Mouse (Mus musculus) ES-E14 (cell line): ENCODE data around the gene Car3. TPM values are rescaled to one million over a fixed set of nuclear protein-coding genes. Genes with fewer than 3 reads are reported as not detected.

Experiments
- DNase-seq: peaks from one replicate; pipeline ENCODE4 v3.0.0-alpha.2; 2013; ENCODE audit warnings: low read depth, low spot score
- H3K27ac ChIP-seq: 2 replicates; pipeline ENCODE4 v1.5.1; 2012; ENCODE audit warnings: low read depth, mild to moderate bottlenecking, low read length, moderate library complexity, mixed read lengths; ENCODE audit not compliant: poor library complexity, insufficient read depth, severe bottlenecking
- H3K36me3 ChIP-seq: 2 replicates; pipeline ENCODE4 v1.6.1; 2012; ENCODE audit warnings: mild to moderate bottlenecking, low read length, moderate library complexity, mixed read lengths; ENCODE audit not compliant: control insufficient read depth, poor library complexity, insufficient read depth, severe bottlenecking
- H3K4me1 ChIP-seq, 2 experiments: fragments of 150-350 bp in 1 of 2; sonication (generic) in 1 of 2; 2 replicates each; pipeline ENCODE4 v1.6.1; 2012; ENCODE audit warnings: low read length in 2 of 2, mild to moderate bottlenecking in 1 of 2, mixed read lengths in 1 of 2; ENCODE audit not compliant: control insufficient read depth in 2 of 2, insufficient read depth in 2 of 2, poor library complexity in 1 of 2
- H3K4me3 ChIP-seq, 2 experiments: fragments of 150-350 bp in 1 of 2; sonication (generic) in 1 of 2; 2 replicates each; pipeline ENCODE4 v1.5.1; 2012; ENCODE audit warnings: low read length in 2 of 2, low read depth in 1 of 2, mild to moderate bottlenecking in 1 of 2, mixed read lengths in 1 of 2; ENCODE audit not compliant: insufficient read depth in 1 of 2, poor library complexity in 1 of 2, severe bottlenecking in 1 of 2
- H3K9ac ChIP-seq: 2 replicates; pipeline ENCODE4 v1.6.1; 2012; ENCODE audit warnings: low read depth, mild to moderate bottlenecking, low read length, mixed read lengths; ENCODE audit not compliant: poor library complexity, insufficient read depth, severe bottlenecking
- H3K9me3 ChIP-seq: fragments of 150-350 bp; sonication (generic); 2 replicates; pipeline ENCODE4 v1.6.1; 2012; ENCODE audit warnings: low read depth, mild to moderate bottlenecking, low read length; ENCODE audit not compliant: control insufficient read depth, insufficient read depth
- CHD2 ChIP-seq: IDR thresholded peaks from 2 replicates; pipeline ENCODE4 v1.6.1; 2014; ENCODE audit warnings: mild to moderate bottlenecking, low read depth, low read length, inconsistent platforms
- HCFC1 ChIP-seq: IDR thresholded peaks from 2 replicates; pipeline ENCODE4 v1.6.1; 2012; ENCODE audit warnings: low read length, inconsistent platforms, borderline replicate concordance; ENCODE audit not compliant: insufficient read depth
- MAFK ChIP-seq: IDR thresholded peaks from 2 replicates; pipeline ENCODE4 v1.6.1; 2014; ENCODE audit warnings: mild to moderate bottlenecking, low read depth, low read length, inconsistent platforms; ENCODE audit not compliant: insufficient read depth
- ZC3H11A ChIP-seq: IDR thresholded peaks from 2 replicates; pipeline ENCODE4 v1.6.1; 2012; ENCODE audit warnings: low read depth, mild to moderate bottlenecking, inconsistent platforms, low read length, borderline replicate concordance
- ZNF384 ChIP-seq: IDR thresholded peaks from 2 replicates; pipeline ENCODE4 v1.6.1; 2012; ENCODE audit warnings: low read depth, low read length, inconsistent platforms
- in situ Hi-C, 2 experiments: fragments of 600-800 bp; cut with MboI; formaldehyde crosslinking; loops; one replicate each; pipeline ENCODE4 v1.15.1; 2025; ENCODE audit warnings: low sequenced_read_pairs in 2 of 2, inconsistent platforms in 1 of 2; ENCODE audit not compliant: unreplicated experiment in 2 of 2
- total RNA-seq: library from RNA; depleted of rRNA; stranded (reverse); fragments of 300-350 nt; gene quantifications from 2 replicates; pipeline ENCODE4 v1.2.3, GENCODE M21; 2012

The Car3 gene
- total RNA-seq, 1 experiment, result 5.3 TPM

DNA sequence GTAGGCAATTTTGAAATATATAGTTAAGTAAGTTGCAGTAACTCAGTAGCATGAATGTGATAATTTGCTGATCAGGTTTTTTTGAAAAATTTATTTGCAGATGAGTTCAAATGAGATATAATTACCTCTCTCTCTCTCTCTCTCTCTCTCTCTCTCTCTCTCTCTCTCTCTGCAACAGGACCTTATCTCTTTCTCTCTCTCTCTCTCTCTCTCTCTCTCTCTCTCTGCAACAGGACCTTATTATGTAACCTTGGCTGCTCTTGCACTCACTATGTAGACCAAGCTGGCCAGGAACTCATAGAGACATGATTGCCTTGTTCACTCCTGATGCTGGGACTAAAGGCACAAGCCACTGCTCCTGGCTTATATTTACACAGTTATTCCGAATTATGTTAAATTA is 2.1 kb upstream of the Car3 start:
- no peak for TF ChIP-seq ZNF384
- no peak for TF ChIP-seq CHD2
- no peak for TF ChIP-seq HCFC1
- TF ChIP-seq ZC3H11A, result no peak
- TF ChIP-seq MAFK, result no peak
- Histone ChIP-seq H3K9me3 (no peaks in the 10 kb centered on the region), H3K36me3 (no peaks in the 10 kb centered on the region), H3K9ac (no peak overlapping the region), H3K27ac (no peak overlapping the region), H3K4me3 (no peak overlapping the region), H3K4me1 (peaks cover 0 to 3% of the 10 kb centered on the region in 2 experiments; a peak in 1 of 4 replicates)
- in situ Hi-C loops, result no loop called here
- DNase-seq, result no peak

GRCm38 (mm10) chr3:14861787-14862186 is 1.5 kb upstream of the Car3 start:
- DNase-seq, result no peak
- H3K4me3 ChIP-seq, result no peak overlapping the region
- H3K36me3 ChIP-seq, result no peaks in the 10 kb centered on the region
- in situ Hi-C loops, result no loop called here
- H3K4me1 ChIP-seq, result peaks cover 0 to 3% of the 10 kb centered on the region in 2 experiments; a peak in 1 of 4 replicates
- H3K9ac ChIP-seq, result no peak overlapping the region
- no peak overlapping the region for H3K27ac ChIP-seq
- no peaks in the 10 kb centered on the region for H3K9me3 ChIP-seq
- no peak for TF ChIP-seq MAFK
- TF ChIP-seq HCFC1, result no peak

GRCm38 (mm10) chr3:14862654-14863021 is 674 bp upstream of the Car3 start:
- no peak for DNase-seq
- in situ Hi-C loops, result no loop called here
- H3K4me1 ChIP-seq, result peaks cover 0 to 3% of the 10 kb centered on the region in 2 experiments; a peak in 1 of 4 replicates

GRCm38 (mm10) chr3:14863922-14864321 is 610 bp downstream of the Car3 start:
- no peak overlapping the region for H3K27ac ChIP-seq
- in situ Hi-C loops, result no loop called here
- peaks cover 0 to 3% of the 10 kb centered on the region in 2 experiments; a peak in 1 of 4 replicates for H3K4me1 ChIP-seq
- H3K4me3 ChIP-seq, result no peak overlapping the region
- TF ChIP-seq MAFK, result no peak
- TF ChIP-seq CHD2, result no peak
- TF ChIP-seq ZC3H11A, result no peak
- no peak overlapping the region for H3K9ac ChIP-seq
- no peaks in the 10 kb centered on the region for H3K9me3 ChIP-seq
- no peaks in the 10 kb centered on the region for H3K36me3 ChIP-seq
- no peak for DNase-seq

More at GRCm38 (mm10) chr3:14862654-14863021, 674 bp upstream of the Car3 start:
- no peaks in the 10 kb centered on the region for H3K36me3 ChIP-seq
- no peak for TF ChIP-seq ZNF384
- no peak for TF ChIP-seq CHD2
- TF ChIP-seq HCFC1, result no peak
- TF ChIP-seq ZC3H11A, result no peak
- TF ChIP-seq MAFK, result no peak
- peak overlapping the region; percentile 55 to 64 for H3K4me3 ChIP-seq
- peak overlapping the region; percentile 58; the same call in 1 of the 2 replicates for H3K27ac ChIP-seq
- no peaks in the 10 kb centered on the region for H3K9me3 ChIP-seq
- peak overlapping the region; percentile 58 for H3K9ac ChIP-seq

DNA sequence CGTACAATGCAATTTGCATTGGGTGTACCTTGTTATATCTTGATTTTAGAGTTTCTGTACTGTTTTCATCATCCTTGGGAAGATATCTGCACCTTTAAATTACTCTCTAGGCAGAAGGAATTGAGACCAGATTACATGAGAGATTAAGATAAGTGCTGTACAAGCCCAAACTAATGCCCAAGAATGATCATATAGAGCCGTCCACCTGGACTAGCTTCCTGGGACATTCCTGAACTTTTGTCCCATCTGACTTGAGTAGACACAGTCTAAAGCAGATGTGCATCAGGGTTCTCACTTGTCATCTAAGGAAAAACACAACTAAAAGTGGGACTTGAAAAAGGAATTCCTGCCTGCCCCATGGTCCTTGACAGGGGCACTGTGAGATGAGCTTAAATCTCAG is 2.6 kb downstream of the Car3 start:
- DNase-seq, result no peak
- in situ Hi-C loops, result no loop called here

More for the DNA sequence above, 2.6 kb downstream of the Car3 start:
- Histone ChIP-seq H3K36me3 (no peaks in the 10 kb centered on the region), H3K9ac (no peak overlapping the region), H3K9me3 (no peaks in the 10 kb centered on the region), H3K4me1 (peaks cover 0 to 5% of the 10 kb centered on the region in 2 experiments; a peak in 1 of 4 replicates), H3K27ac (no peak overlapping the region), H3K4me3 (no peak overlapping the region)
- TF ChIP-seq MAFK (no peak), HCFC1 (no peak), CHD2 (no peak), ZC3H11A (no peak), ZNF384 (no peak)
